Mouse (Mus musculus): ENCODE results near the gene Hoga1.

DNA sequence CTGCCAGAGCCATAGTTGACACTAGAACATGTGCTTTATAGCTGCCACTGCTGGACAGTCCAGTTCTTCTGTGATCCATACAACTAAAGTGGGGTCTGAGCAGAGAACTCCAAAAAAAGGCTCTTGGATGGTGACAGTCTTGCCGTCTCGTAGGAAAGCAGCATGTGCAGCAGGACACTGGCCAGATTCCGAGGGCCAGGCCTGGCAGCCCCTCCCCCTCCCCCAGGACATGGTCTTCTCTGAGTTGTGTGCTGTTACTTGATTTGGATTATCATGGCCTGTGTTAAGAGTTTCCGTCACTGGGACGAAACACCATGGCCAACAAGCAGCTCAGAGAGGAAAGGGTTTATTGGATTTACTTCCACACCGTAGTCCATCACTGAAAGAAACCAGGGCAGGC, 41.2 kb upstream of the Hoga1 start:
- TF ChIP-seq POLR2A (IDR thresholded peaks at IDR 0.05; ENCODE audit: low read depth, low read length) (no peak), CTCF (conservative IDR thresholded peaks at IDR 0.05; ENCODE audit: insufficient read depth, insufficient read length, low read depth, low read length) (no peak)

Measured in kidney, adult 2 months (tissue).